Mouse (Mus musculus): Measurements from ENCODE around the gene Nmt1.

DNA sequence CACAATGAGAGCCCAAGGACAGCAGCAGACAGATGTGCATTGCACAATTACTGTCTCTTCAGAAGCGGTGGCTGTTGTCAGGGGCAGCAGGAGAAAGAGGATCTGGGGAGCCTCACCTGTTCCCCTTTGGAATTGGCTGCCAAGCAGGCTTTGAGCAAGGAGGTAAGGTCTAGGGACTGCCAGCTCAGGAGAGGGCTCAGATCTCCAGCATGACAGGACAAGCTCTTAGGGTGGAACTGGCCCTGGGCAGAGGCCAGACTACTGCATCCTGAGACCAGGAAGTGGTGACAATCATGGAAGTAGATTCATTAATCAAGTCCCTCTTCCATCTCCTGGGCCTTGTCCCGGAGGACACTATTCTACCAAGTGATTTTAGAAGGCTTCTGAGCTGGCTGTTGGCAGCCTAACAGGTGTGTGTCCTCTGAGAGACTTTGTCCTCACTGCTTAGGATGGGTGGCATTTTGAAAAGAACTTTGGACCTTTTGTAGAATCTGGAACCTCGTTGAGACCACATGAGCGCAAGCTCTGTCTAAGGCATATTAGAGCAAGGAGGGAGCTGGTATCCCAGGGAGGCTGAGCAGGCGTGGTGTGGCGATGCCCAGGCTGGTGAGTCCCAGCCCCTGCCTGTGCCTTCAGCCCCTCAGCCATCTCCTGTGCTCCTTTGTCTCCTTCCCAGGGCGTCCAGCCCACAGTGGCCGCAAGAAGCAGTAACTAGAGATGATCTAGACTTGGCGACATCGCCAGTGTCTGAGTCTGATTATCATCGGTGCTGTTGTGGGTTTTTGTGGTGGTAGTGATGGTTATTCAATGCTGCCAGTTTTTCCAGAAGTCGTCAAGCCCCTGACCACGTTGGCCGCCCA lies 38.4 kb downstream of the Nmt1 start:
- TF ChIP-seq CTCF (IDR thresholded peaks at IDR 0.05) (no peak), EP300 (IDR thresholded peaks at IDR 0.05) (no peak)
